Mouse (Mus musculus) forebrain, postnatal 0 days (tissue): Measurements from ENCODE around the gene Edc4. TPM values are rescaled to one million over a fixed set of nuclear protein-coding genes. Genes with fewer than 3 reads are reported as not detected.

Experiments used
- ATAC-seq: fragments of 200-750 bp; cut with Nextera tagmentation; 2 replicates; pipeline ENCODE4 v1.8.0; 2017; ENCODE audit warnings: mild to moderate bottlenecking, moderate library complexity
- DNase-seq: peaks from one replicate; pipeline ENCODE4 v3.0.0-alpha.2; 2015
- H3K27ac ChIP-seq: fragments of 300-500 bp; sonication (generic); 2 replicates; pipeline ENCODE4 v1.5.1; 2014; ENCODE audit warnings: low read depth, mild to moderate bottlenecking, antibody characterized with exemption, low read length, moderate library complexity, mixed read lengths
- H3K27me3 ChIP-seq: fragments of 300-500 bp; sonication (generic); 2 replicates; pipeline ENCODE4 v1.6.1; 2014; ENCODE audit warnings: mild to moderate bottlenecking, low read length, mixed read lengths; ENCODE audit not compliant: insufficient read depth
- H3K36me3 ChIP-seq: fragments of 300-500 bp; sonication (generic); 2 replicates; pipeline ENCODE4 v1.6.1; 2014; ENCODE audit warnings: mild to moderate bottlenecking, moderate library complexity; ENCODE audit not compliant: insufficient read depth
- H3K4me1 ChIP-seq: fragments of 300-500 bp; sonication (generic); 2 replicates; pipeline ENCODE4 v1.6.1; 2014; ENCODE audit warnings: antibody characterized with exemption; ENCODE audit not compliant: insufficient read depth
- H3K4me2 ChIP-seq: fragments of 300-500 bp; sonication (generic); 2 replicates; pipeline ENCODE4 v1.6.1; 2014; ENCODE audit warnings: low read depth, mild to moderate bottlenecking, moderate library complexity
- H3K4me3 ChIP-seq: fragments of 300-500 bp; sonication (generic); 2 replicates; pipeline ENCODE4 v1.5.1; 2014; ENCODE audit warnings: low read depth, low read length, mixed read lengths
- H3K9ac ChIP-seq: fragments of 300-500 bp; sonication (generic); 2 replicates; pipeline ENCODE4 v1.6.1; 2014; ENCODE audit warnings: mild to moderate bottlenecking
- H3K9me3 ChIP-seq: fragments of 300-500 bp; sonication (generic); 2 replicates; pipeline ENCODE4 v1.6.1; 2016; ENCODE audit warnings: low read length
- CTCF ChIP-seq: sonication (generic); IDR thresholded peaks from 2 replicates; pipeline ENCODE4 v1.5.1; 2016; ENCODE audit warnings: antibody characterized with exemption, control low read depth, low read depth
- WGBS: fragments of 180-500 bp; shearing (Covaris S2); extraction: QIAGEN DNeasy Blood & Tissue Kit; methylation state at CpG from one replicate; pipeline ENCODE4 v1.1.7; 2014; 5-methylcytosine and 5-hydroxymethylcytosine counted together
- polyA plus RNA-seq: library from polyadenylated mRNA; unstranded; fragments of >200 nt; fragmentation: Nextera tagmentation; extraction: Ambion mirVana; gene quantifications from 2 replicates; pipeline ENCODE4 v1.2.1, GENCODE M21; 2015
- total RNA-seq: library from RNA; depleted of rRNA; stranded (reverse); fragments of >200 nt; gene quantifications from 2 replicates; pipeline ENCODE4 v1.2.3, GENCODE M21; 2014

Gene Edc4
- total and polyA plus RNA-seq, 2 experiments from 2014 or later: 41.7 to 96.7 TPM

GRCm38 (mm10) chr8:105850611-105851010, 30.1 kb upstream of the Edc4 start:
- 76% methylated on average over 7 of the region's 7 CpGs for WGBS
- Histone ChIP-seq H3K4me3 (no peak overlapping the region), H3K4me1 (peaks cover 4% of the 10 kb centered on the region; the same call in 1 of the 2 replicates), H3K36me3 (peaks cover 35% of the 10 kb centered on the region), H3K27me3 (no peaks in the 10 kb centered on the region), H3K9me3 (no peaks in the 10 kb centered on the region), H3K4me2 (peak overlapping the region; percentile 10; the same call in 1 of the 2 replicates), H3K9ac (no peak overlapping the region), H3K27ac (no peak overlapping the region)
- DNase-seq: no peak
- no peak for TF ChIP-seq CTCF
- no peak for ATAC-seq

GRCm38 (mm10) chr8:105851651-105852143, 29.0 kb upstream of the Edc4 start:
- no peaks in the 10 kb centered on the region for H3K27me3 ChIP-seq
- DNase-seq (peak; percentile 95), ATAC-seq (peak; percentile 90)
- peaks cover 13% of the 10 kb centered on the region; the same call in 1 of the 2 replicates for H3K4me1 ChIP-seq
- no peak for TF ChIP-seq CTCF
- H3K36me3 ChIP-seq: peaks cover 24% of the 10 kb centered on the region
- under 1% methylated on average over 34 of the region's 34 CpGs for WGBS
- H3K4me2 ChIP-seq: peak overlapping the region; percentile 68
- peak overlapping the region; percentile 81 for H3K27ac ChIP-seq
- no peaks in the 10 kb centered on the region for H3K9me3 ChIP-seq
- H3K4me3 ChIP-seq: peak overlapping the region; percentile 75
- peak overlapping the region; percentile 66 for H3K9ac ChIP-seq

- no peak for DNase-seq
- no peaks in the 10 kb centered on the region for H3K9me3 ChIP-seq
- no peak overlapping the region for H3K27ac ChIP-seq
- H3K27me3 ChIP-seq: no peaks in the 10 kb centered on the region
- no peak overlapping the region for H3K4me2 ChIP-seq
- TF ChIP-seq CTCF: no peak
- no peak overlapping the region for H3K9ac ChIP-seq
- 0 out of 2 replicates have a peak overlapping the region, but pooled peaks have one; percentile 75 for H3K4me3 ChIP-seq
- peaks cover 16% of the 10 kb centered on the region; the same call in 1 of the 2 replicates for H3K4me1 ChIP-seq
- ATAC-seq: no peak
- 82% methylated on average over 12 of the region's 12 CpGs for WGBS
- peaks cover 19% of the 10 kb centered on the region for H3K36me3 ChIP-seq
Observed at GRCm38 (mm10) chr8:105852146-105852729, 28.4 kb upstream of the Edc4 start.

- Histone ChIP-seq H3K27me3 (no peaks in the 10 kb centered on the region), H3K4me2 (no peak within 1 kb of the TSS), H3K4me3 (no peak within 1 kb of the TSS), H3K36me3 (peaks cover 12% of the 10 kb centered on the region), H3K9ac (no peak within 1 kb of the TSS), H3K27ac (no peak within 1 kb of the TSS), H3K4me1 (peaks cover 21% of the 10 kb centered on the region; the same call in 1 of the 2 replicates), H3K9me3 (no peaks in the 10 kb centered on the region)
- no peak for TF ChIP-seq CTCF
- ATAC-seq (no peak), DNase-seq (no peak)
- 94% methylated on average over 3 of the region's 3 CpGs for WGBS
Observed at GRCm38 (mm10) chr8:105853178-105853577, 27.5 kb upstream of the Edc4 start, which contains the start of gene Cenpt. Cenpt (minus strand) TSS chr8:105853278.

GRCm38 (mm10) chr8:105854303-105854702, 26.4 kb upstream of the Edc4 start:
- ATAC-seq: no peak
- Histone ChIP-seq H3K4me1 (peaks cover 21% of the 10 kb centered on the region; the same call in 1 of the 2 replicates), H3K36me3 (peaks cover under 1% of the 10 kb centered on the region), H3K9ac (peak overlapping the region; percentile 61; the same call in 1 of the 2 replicates), H3K27ac (no peak overlapping the region), H3K9me3 (no peaks in the 10 kb centered on the region), H3K4me2 (peak overlapping the region; percentile 29; the same call in 1 of the 2 replicates), H3K27me3 (no peaks in the 10 kb centered on the region), H3K4me3 (peak overlapping the region; percentile 83)
- no peak for DNase-seq
- no peak for TF ChIP-seq CTCF
- 30% methylated on average over 8 of the region's 8 CpGs for WGBS

- Histone ChIP-seq H3K9ac (peak within 1 kb of the TSS; percentile 61), H3K36me3 (no peaks in the 10 kb centered on the region), H3K27me3 (no peaks in the 10 kb centered on the region), H3K27ac (peak within 1 kb of the TSS; percentile 85), H3K4me2 (peak within 1 kb of the TSS; percentile 92), H3K4me3 (peak within 1 kb of the TSS; percentile 83), H3K4me1 (peaks cover 21% of the 10 kb centered on the region; the same call in 1 of the 2 replicates), H3K9me3 (no peaks in the 10 kb centered on the region)
- peak; percentile 87 for TF ChIP-seq CTCF
- under 1% methylated on average over 43 of the region's 43 CpGs for WGBS
- ATAC-seq: peak; percentile 93
- peak; percentile 95 for DNase-seq
Observed at GRCm38 (mm10) chr8:105854715-105855216, 25.9 kb upstream of the Edc4 start, which contains the start of gene Thap11. Thap11 (plus strand) TSS chr8:105855132.
